Mouse (Mus musculus): ENCODE data around the gene Pbld1. TPM values are rescaled to one million over a fixed set of nuclear protein-coding genes. Genes with fewer than 3 reads are reported as not detected.

The Pbld1 gene
- polyA plus RNA-seq, 1 experiment from 2014 or later: 0.75 TPM

- ATAC-seq: no peak; the same call in 1 of the 2 replicates
- WGBS: 58% methylated on average over 8 of the region's 8 CpGs
These were observed 5.6 kb downstream of the Pbld1 start for GRCm38 (mm10) chr10:63065561-63065960.

GRCm38 (mm10) chr10:63065988-63066387, 6.0 kb downstream of the Pbld1 start:
- no peaks in the 10 kb centered on the region for H3K9me3 ChIP-seq (ENCODE audit: control insufficient read depth, low read length)

More at GRCm38 (mm10) chr10:63065561-63065960, 5.6 kb downstream of the Pbld1 start:
- H3K27me3 ChIP-seq (replicated peaks; ENCODE audit: control insufficient read depth, insufficient read depth, low read length): no peaks in the 10 kb centered on the region
- H3K27ac ChIP-seq (ENCODE audit: low read depth, low read length): no peak overlapping the region
- no peak overlapping the region for H3K4me2 ChIP-seq (ENCODE audit: low read length)
- no peak overlapping the region for H3K9ac ChIP-seq (ENCODE audit: low read depth, low read length)
- H3K9me3 ChIP-seq (ENCODE audit: control insufficient read depth, low read length): no peaks in the 10 kb centered on the region
- H3K4me1 ChIP-seq (ENCODE audit: control insufficient read depth, insufficient read depth, low read depth, low read length): no peaks in the 10 kb centered on the region
- no peak overlapping the region for H3K4me3 ChIP-seq (ENCODE audit: low read length)
- no peaks in the 10 kb centered on the region for H3K36me3 ChIP-seq (ENCODE audit: control insufficient read depth, insufficient read depth, low read length)

GRCm38 (mm10) chr10:63086304-63086703, 26.3 kb downstream of the Pbld1 start:
- ATAC-seq: no peak
- H3K36me3 ChIP-seq (ENCODE audit: control insufficient read depth, insufficient read depth, low read length): no peaks in the 10 kb centered on the region
- H3K4me1 ChIP-seq (ENCODE audit: control insufficient read depth, insufficient read depth, low read depth, low read length): peaks cover 13% of the 10 kb centered on the region; the same call in 1 of the 2 replicates
- H3K9ac ChIP-seq (ENCODE audit: low read depth, low read length): no peak overlapping the region
- no peak overlapping the region for H3K4me2 ChIP-seq (ENCODE audit: low read length)
- H3K27ac ChIP-seq (ENCODE audit: low read depth, low read length): no peak overlapping the region
- H3K27me3 ChIP-seq (replicated peaks; ENCODE audit: control insufficient read depth, insufficient read depth, low read length): no peaks in the 10 kb centered on the region
- no peak overlapping the region for H3K4me3 ChIP-seq (ENCODE audit: low read length)
- 87% methylated on average over 10 of the region's 10 CpGs for WGBS
- H3K9me3 ChIP-seq (ENCODE audit: control insufficient read depth, low read length): no peaks in the 10 kb centered on the region

More at GRCm38 (mm10) chr10:63065988-63066387, 6.0 kb downstream of the Pbld1 start:
- Histone ChIP-seq H3K4me3 (ENCODE audit: low read length) (no peak overlapping the region), H3K9ac (ENCODE audit: low read depth, low read length) (no peak overlapping the region), H3K36me3 (ENCODE audit: control insufficient read depth, insufficient read depth, low read length) (no peaks in the 10 kb centered on the region), H3K4me1 (ENCODE audit: control insufficient read depth, insufficient read depth, low read depth, low read length) (no peaks in the 10 kb centered on the region), H3K27ac (ENCODE audit: low read depth, low read length) (no peak overlapping the region), H3K27me3 (replicated peaks; ENCODE audit: control insufficient read depth, insufficient read depth, low read length) (no peaks in the 10 kb centered on the region), H3K4me2 (ENCODE audit: low read length) (no peak overlapping the region)
- WGBS: 4% methylated on average over 5 of the region's 5 CpGs
- ATAC-seq: peak; percentile 90

DNA sequence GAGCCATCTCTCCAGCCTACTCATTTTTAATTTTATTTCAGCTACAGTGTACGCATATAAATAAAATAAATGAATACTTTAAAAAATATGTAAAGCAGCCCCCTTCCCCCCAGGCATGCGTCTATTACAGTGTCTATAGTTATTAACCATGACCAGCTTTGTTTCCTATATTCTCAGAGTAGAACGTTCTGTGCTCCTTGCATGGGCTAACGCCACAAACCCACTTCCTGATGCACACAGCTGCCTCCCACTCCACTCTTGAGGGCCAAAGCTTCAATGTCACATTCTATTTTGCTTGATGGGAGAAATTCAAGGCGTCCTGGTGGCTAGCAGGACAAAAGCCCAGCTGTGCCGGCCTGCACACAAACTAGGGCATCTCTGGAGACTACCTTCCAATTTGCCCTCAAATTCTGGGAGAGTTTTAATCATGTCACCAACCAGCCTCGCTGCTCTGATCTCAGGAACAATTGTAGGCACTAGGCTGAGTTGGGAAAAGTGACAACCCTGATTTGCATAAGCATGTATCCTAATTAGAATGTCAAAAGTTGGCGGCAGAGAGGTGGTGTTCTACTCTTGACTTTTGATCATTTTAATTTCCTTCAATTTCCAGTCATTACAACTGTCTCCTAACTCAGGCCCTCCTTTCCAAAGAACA, 29.3 kb downstream of the Pbld1 start:
- Histone ChIP-seq H3K36me3 (ENCODE audit: control insufficient read depth, insufficient read depth, low read length) (no peaks in the 10 kb centered on the region), H3K4me3 (ENCODE audit: low read length) (peak overlapping the region; percentile 35), H3K9ac (ENCODE audit: low read depth, low read length) (no peak overlapping the region), H3K4me1 (ENCODE audit: control insufficient read depth, insufficient read depth, low read depth, low read length) (peaks cover 13% of the 10 kb centered on the region; the same call in 1 of the 2 replicates), H3K4me2 (ENCODE audit: low read length) (peak overlapping the region; percentile 70), H3K27ac (ENCODE audit: low read depth, low read length) (no peak overlapping the region), H3K27me3 (replicated peaks; ENCODE audit: control insufficient read depth, insufficient read depth, low read length) (no peaks in the 10 kb centered on the region), H3K9me3 (ENCODE audit: control insufficient read depth, low read length) (no peaks in the 10 kb centered on the region)
- 22% methylated on average over 8 of the region's 8 CpGs for whole genome bisulfite sequencing
- ATAC-seq: no peak

GRCm38 (mm10) chr10:63089758-63090571, 30.0 kb downstream of the Pbld1 start:
- no peak overlapping the region for H3K27ac ChIP-seq (ENCODE audit: low read depth, low read length)
- peak overlapping the region; percentile 35 for H3K4me3 ChIP-seq (ENCODE audit: low read length)
- H3K36me3 ChIP-seq (ENCODE audit: control insufficient read depth, insufficient read depth, low read length): no peaks in the 10 kb centered on the region
- WGBS: 4% methylated on average over 26 of the region's 26 CpGs
- H3K9ac ChIP-seq (ENCODE audit: low read depth, low read length): peak overlapping the region; percentile 30
- H3K9me3 ChIP-seq (ENCODE audit: control insufficient read depth, low read length): no peaks in the 10 kb centered on the region
- peak; percentile 66 for ATAC-seq
- peak overlapping the region; percentile 70 for H3K4me2 ChIP-seq (ENCODE audit: low read length)
- H3K27me3 ChIP-seq (replicated peaks; ENCODE audit: control insufficient read depth, insufficient read depth, low read length): no peaks in the 10 kb centered on the region
- peaks cover 13% of the 10 kb centered on the region; the same call in 1 of the 2 replicates for H3K4me1 ChIP-seq (ENCODE audit: control insufficient read depth, insufficient read depth, low read depth, low read length)

- Histone ChIP-seq H3K36me3 (ENCODE audit: control insufficient read depth, insufficient read depth, low read length) (no peaks in the 10 kb centered on the region), H3K27me3 (replicated peaks; ENCODE audit: control insufficient read depth, insufficient read depth, low read length) (no peaks in the 10 kb centered on the region), H3K9me3 (ENCODE audit: control insufficient read depth, low read length) (no peaks in the 10 kb centered on the region), H3K9ac (ENCODE audit: low read depth, low read length) (no peak overlapping the region), H3K27ac (ENCODE audit: low read depth, low read length) (no peak overlapping the region), H3K4me2 (ENCODE audit: low read length) (no peak overlapping the region), H3K4me1 (ENCODE audit: control insufficient read depth, insufficient read depth, low read depth, low read length) (peaks cover 13% of the 10 kb centered on the region; the same call in 1 of the 2 replicates), H3K4me3 (ENCODE audit: low read length) (no peak overlapping the region)
- no peak for ATAC-seq
- WGBS: 84% methylated on average over 7 of the region's 7 CpGs
These were observed 32.0 kb downstream of the Pbld1 start for GRCm38 (mm10) chr10:63091915-63092314.

DNA sequence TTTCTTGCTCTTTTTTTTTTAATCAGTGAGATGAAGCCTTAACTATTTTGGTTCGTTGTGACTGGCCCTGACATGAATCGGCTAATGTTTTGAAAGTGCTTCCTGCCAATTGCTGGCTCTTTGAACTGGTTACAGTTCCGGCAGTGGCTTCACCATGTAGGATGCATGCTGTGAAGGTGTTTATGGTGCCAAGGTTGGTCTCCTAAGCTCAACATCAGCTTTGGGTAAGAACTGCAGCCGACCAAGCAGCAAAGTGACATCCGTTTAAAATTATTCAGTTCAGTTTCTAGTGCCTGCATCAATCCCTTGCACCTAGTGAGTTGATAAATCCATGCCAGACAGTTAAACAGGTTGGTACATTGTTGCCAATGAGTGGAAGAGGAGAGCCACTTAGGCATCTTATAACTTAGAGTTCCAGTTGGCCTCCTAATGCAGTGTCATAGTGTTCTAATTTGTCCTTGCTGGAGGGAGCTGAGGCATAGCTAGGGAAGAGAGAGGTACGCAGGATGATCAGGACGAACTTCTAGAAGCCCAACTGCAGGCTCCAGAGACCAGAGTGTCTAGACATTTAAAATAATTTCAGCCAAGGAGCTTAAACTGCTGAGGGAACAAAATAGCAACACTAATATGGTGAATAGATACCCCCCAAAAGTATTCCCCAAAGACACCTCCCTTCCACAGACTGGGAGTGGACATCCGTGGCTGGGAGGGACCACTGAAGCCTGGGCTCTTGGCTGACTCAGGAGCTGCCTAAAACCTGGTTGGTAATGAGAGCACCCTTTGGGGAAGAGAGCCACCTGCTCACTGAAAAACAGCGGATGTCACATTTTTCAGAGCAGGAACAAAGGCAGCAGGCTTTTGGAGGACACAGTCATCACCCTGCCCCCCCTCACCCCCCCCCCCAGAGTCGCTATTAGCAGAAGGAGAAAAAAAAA, 32.9 kb downstream of the Pbld1 start:
- 60% methylated on average over 10 of the region's 10 CpGs for WGBS
- Histone ChIP-seq H3K9me3 (ENCODE audit: control insufficient read depth, low read length) (no peaks in the 10 kb centered on the region), H3K4me2 (ENCODE audit: low read length) (no peak overlapping the region)

GRCm38 (mm10) chr10:63096757-63097156, 36.8 kb downstream of the Pbld1 start:
- no peaks in the 10 kb centered on the region for H3K36me3 ChIP-seq (ENCODE audit: control insufficient read depth, insufficient read depth, low read length)
- H3K27me3 ChIP-seq (replicated peaks; ENCODE audit: control insufficient read depth, insufficient read depth, low read length): peaks cover 4% of the 10 kb centered on the region; the same call in 1 of the 2 replicates
- no peak overlapping the region for H3K9ac ChIP-seq (ENCODE audit: low read depth, low read length)
- WGBS: 75% methylated on average over 2 of the region's 2 CpGs
- no peaks in the 10 kb centered on the region for H3K9me3 ChIP-seq (ENCODE audit: control insufficient read depth, low read length)
- no peak overlapping the region for H3K4me2 ChIP-seq (ENCODE audit: low read length)
- H3K4me3 ChIP-seq (ENCODE audit: low read length): no peak overlapping the region
- ATAC-seq: no peak
- peaks cover 7% of the 10 kb centered on the region for H3K4me1 ChIP-seq (ENCODE audit: control insufficient read depth, insufficient read depth, low read depth, low read length)
- H3K27ac ChIP-seq (ENCODE audit: low read depth, low read length): no peak overlapping the region

More for the DNA sequence above, 32.9 kb downstream of the Pbld1 start:
- no peak overlapping the region for H3K9ac ChIP-seq (ENCODE audit: low read depth, low read length)
- no peak for ATAC-seq
- H3K27me3 ChIP-seq (replicated peaks; ENCODE audit: control insufficient read depth, insufficient read depth, low read length): no peaks in the 10 kb centered on the region
- H3K27ac ChIP-seq (ENCODE audit: low read depth, low read length): no peak overlapping the region
- peaks cover 13% of the 10 kb centered on the region; the same call in 1 of the 2 replicates for H3K4me1 ChIP-seq (ENCODE audit: control insufficient read depth, insufficient read depth, low read depth, low read length)
- no peaks in the 10 kb centered on the region for H3K36me3 ChIP-seq (ENCODE audit: control insufficient read depth, insufficient read depth, low read length)
- H3K4me3 ChIP-seq (ENCODE audit: low read length): no peak overlapping the region

Measured in hindbrain, embryonic 16.5 days (tissue).